ENCODE assay signal across 23 mouse cellular contexts in the genomic region with DNA sequence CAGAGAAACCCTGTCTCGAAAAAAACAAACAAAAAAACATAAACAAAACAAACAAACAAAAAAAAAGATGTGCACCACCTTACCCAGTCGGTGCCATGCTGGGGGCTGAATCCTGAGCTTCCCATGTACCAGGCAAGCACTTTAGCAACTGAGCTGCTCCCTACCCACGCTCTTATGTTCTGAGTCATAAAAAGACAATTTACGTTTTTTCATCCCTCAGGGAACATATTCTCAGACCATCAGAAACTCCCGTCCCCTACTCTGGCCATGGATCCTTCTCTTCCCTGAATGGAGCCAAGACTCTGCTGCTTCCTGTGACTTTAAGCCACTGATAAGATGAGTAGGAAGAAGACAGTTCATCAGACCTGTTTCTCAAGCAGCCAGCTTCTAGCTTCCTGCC. TPM values are rescaled to one million over a fixed set of nuclear protein-coding genes. Genes with fewer than 3 reads are reported as not detected.
A peak's percentile ranks its signal among the peaks of the same experiment; 100 is the strongest.
DNase-seq lines count a peak whose midpoint lies in the region; ATAC-seq and TF ChIP-seq lines count a peak whose summit lies in the region.
"Had no signal": no experiment of that assay in that cellular context is flagged by ENCODE, and none has a peak within 500 bp of the region (broad histone marks: within the 10 kb centered on the region; RNA-seq: fewer than 3 reads in every experiment).

No protein-coding gene starts in this region.

- peak; percentile 50; the same call in 1 of the 2 replicates for ATAC-seq in frontal cortex, adult (ENCODE audit: low TSS enrichment)
- no peak for ATAC-seq in heart, embryonic 11.5 days (replicated peaks; ENCODE audit: insufficient number of reproducible peaks, low FRiP score, low TSS enrichment)
- ATAC-seq: CD4-positive, CD25-positive, alpha-beta regulatory T cell, adult 4 months; forebrain, embryonic 13.5 days; forebrain, embryonic 15.5 days; forebrain, postnatal 0 days had no signal

- H3ac ChIP-seq in myocyte (ENCODE audit: control insufficient read depth, insufficient read length) = no peak overlapping the region

- no peak for TF ChIP-seq POLR2A in myocyte (IDR thresholded peaks at IDR 0.05; ENCODE audit: insufficient read length, low read depth)

- no peak overlapping the region for H3K27ac ChIP-seq in heart, embryonic 11.5 days (ENCODE audit: low read depth, low read length)
- H3K27ac ChIP-seq: embryonic facial prominence, embryonic 13.5 days; embryonic facial prominence, embryonic 15.5 days; forebrain, embryonic 13.5 days; forebrain, embryonic 15.5 days had no signal

- H3K9ac ChIP-seq in heart, embryonic 11.5 days (ENCODE audit: low read depth, low read length) = no peak overlapping the region
- H3K9ac ChIP-seq: embryonic facial prominence, embryonic 13.5 days; embryonic facial prominence, embryonic 15.5 days; forebrain, embryonic 13.5 days; forebrain, embryonic 15.5 days; forebrain, postnatal 0 days had no signal

- H3K79me2 ChIP-seq in myocyte (ENCODE audit: control insufficient read depth, insufficient read depth) = no peaks in the 10 kb centered on the region

- no peaks in the 10 kb centered on the region for H3K36me3 ChIP-seq in myocyte (ENCODE audit: control insufficient read depth, insufficient read depth)
- H3K36me3 ChIP-seq in heart, embryonic 11.5 days (ENCODE audit: control insufficient read depth, insufficient read depth, low read length) = no peaks in the 10 kb centered on the region
- H3K36me3 ChIP-seq: embryonic facial prominence, embryonic 13.5 days; embryonic facial prominence, embryonic 15.5 days; forebrain, embryonic 15.5 days; G1E had no signal

- no peaks in the 10 kb centered on the region for H3K9me3 ChIP-seq in heart, embryonic 11.5 days (replicated peaks; ENCODE audit: control insufficient read depth, low read length)
- H3K9me3 ChIP-seq: embryonic facial prominence, embryonic 13.5 days; embryonic facial prominence, embryonic 15.5 days; forebrain, embryonic 13.5 days; forebrain, embryonic 15.5 days; G1E had no signal

- no peak overlapping the region for H3K4me3 ChIP-seq in myocyte
- no peak overlapping the region for H3K4me3 ChIP-seq in heart, embryonic 11.5 days (ENCODE audit: low read depth, low read length)
- H3K4me3 ChIP-seq: embryonic facial prominence, embryonic 13.5 days; embryonic facial prominence, embryonic 15.5 days; forebrain, embryonic 13.5 days; forebrain, embryonic 15.5 days had no signal

- WGBS in heart, embryonic 11.5 days (ENCODE audit: insufficient replicate concordance) = 69% methylated on average over 5 of the region's 5 CpGs

- H3K27me3 ChIP-seq in myocyte (ENCODE audit: control insufficient read depth, insufficient read depth, insufficient read length) = no peaks in the 10 kb centered on the region
- no peaks in the 10 kb centered on the region for H3K27me3 ChIP-seq in heart, embryonic 11.5 days (ENCODE audit: control insufficient read depth, insufficient read depth, low read length)
- H3K27me3 ChIP-seq: embryonic facial prominence, embryonic 13.5 days; embryonic facial prominence, embryonic 15.5 days; forebrain, embryonic 15.5 days had no signal

- H3K4me2 ChIP-seq in myocyte (ENCODE audit: low read depth) = peak overlapping the region; percentile 36
- no peak overlapping the region for H3K4me2 ChIP-seq in heart, embryonic 11.5 days
- H3K4me2 ChIP-seq: embryonic facial prominence, embryonic 13.5 days; embryonic facial prominence, embryonic 15.5 days; forebrain, embryonic 13.5 days; forebrain, embryonic 15.5 days had no signal

- no peak for DNase-seq in frontal cortex, postnatal 10 days (ENCODE audit: low spot score in 2 of 2)
- peak; percentile 73 for DNase-seq in 3T3-L1 (ENCODE audit: low read depth, low spot score)
- peak; percentile 47 for DNase-seq in NIH3T3 (ENCODE audit: low read depth)
- no peak for DNase-seq in cerebellum, adult 11-12 months
- DNase-seq: adrenal gland, adult 8-10 months; adrenal gland, postnatal 14 days; adrenal gland, postnatal 36 days; cerebellum, adult 18-20 months; cerebellum, adult 8-10 months; cerebellum, adult 9-11 months; cerebellum, postnatal 14 days; cerebellum, postnatal 36 days; embryo, embryonic 11 days; forebrain, postnatal 0 days had no signal

- no peaks in the 10 kb centered on the region for H3K4me1 ChIP-seq in heart, embryonic 11.5 days (ENCODE audit: control insufficient read depth, insufficient read depth, low read length)
- H3K4me1 ChIP-seq: forebrain, embryonic 15.5 days had no signal

TF ChIP-seq in myocyte, 11 proteins besides CTCF, POLR2A, EP300 and RAD21:
- TF ChIP-seq MYOG (IDR thresholded peaks at IDR 0.05; ENCODE audit: control insufficient read depth in 1 of 3, insufficient read depth in 1 of 3, insufficient read length in 2 of 3, low read depth in 2 of 3) (no peak), MAX (IDR thresholded peaks at IDR 0.05; ENCODE audit: low read depth) (no peak), MYOD1 (IDR thresholded peaks at IDR 0.05; ENCODE audit: control insufficient read depth in 1 of 3, insufficient read length in 2 of 3, low read depth in 2 of 3) (no peak), POLR2AphosphoS2 (IDR thresholded peaks at IDR 0.05; ENCODE audit: insufficient read length, low read depth) (no peak), E2F4 (IDR thresholded peaks at IDR 0.05; ENCODE audit: insufficient read depth) (no peak), USF1 (IDR thresholded peaks at IDR 0.05; ENCODE audit: low read depth) (no peak), CEBPB (IDR thresholded peaks at IDR 0.05; ENCODE audit: insufficient read depth, poor library complexity, severe bottlenecking) (no peak), TCF3 (IDR thresholded peaks at IDR 0.05; ENCODE audit: insufficient read length, low read depth) (no peak), TCF12 (IDR thresholded peaks at IDR 0.05; ENCODE audit: insufficient read depth, poor library complexity, severe bottlenecking) (no peak), SRF (IDR thresholded peaks at IDR 0.05; ENCODE audit: control insufficient read depth, insufficient read length, low read depth) (no peak), REST (IDR thresholded peaks at IDR 0.05; ENCODE audit: insufficient read depth, insufficient read length) (no peak)

RNA-seq across cellular contexts. Expression of gene Snx11, which starts 19.0 kb away (rescaled TPM):
- 18.4 TPM for polyA plus RNA-seq in myocyte (2012; fragmentation: generic; extraction: Trizol)
- 6.8 and 7.0 TPM in 2 replicates for polyA plus RNA-seq in heart, embryonic 11.5 days (2014; fragmentation: Nextera tagmentation; extraction: Ambion mirVana)

RNA-seq across cellular contexts. Expression of gene Cbx1, which starts 30.5 kb away (rescaled TPM):
- polyA plus RNA-seq in myocyte (2012; fragmentation: generic; extraction: Trizol) = 34.6 TPM
- 50.7 and 60.0 TPM in 2 replicates for polyA plus RNA-seq in heart, embryonic 11.5 days (2014; fragmentation: Nextera tagmentation; extraction: Ambion mirVana)

Comparison
In these comparisons a context has a peak if more than half of its experiments do, and no peak if none do; other contexts are left out.
1. DNase-seq: peak in 3T3-L1 (single experiment) and NIH3T3 (single experiment); none in frontal cortex, postnatal 10 days (0 of 2) and cerebellum, adult 11-12 months (single experiment).